Mouse (Mus musculus): ENCODE data around the gene Adra2b.

GRCm38 (mm10) chr2:127383881-127384280, 20.9 kb downstream of the Adra2b start:
- no peak for TF ChIP-seq TAL1 (IDR thresholded peaks at IDR 0.05; ENCODE audit: low read length)
- TF ChIP-seq GATA1 (IDR thresholded peaks at IDR 0.05; ENCODE audit: low read length): no peak
